Mouse (Mus musculus) A20 (cell line): Measurements from ENCODE around the gene Zcchc14.

Source experiments
- DNase-seq: peaks from one replicate; pipeline ENCODE4 v3.0.0-alpha.2; 2011; ENCODE audit warnings: low read depth, low spot score

Gene Zcchc14

DNA sequence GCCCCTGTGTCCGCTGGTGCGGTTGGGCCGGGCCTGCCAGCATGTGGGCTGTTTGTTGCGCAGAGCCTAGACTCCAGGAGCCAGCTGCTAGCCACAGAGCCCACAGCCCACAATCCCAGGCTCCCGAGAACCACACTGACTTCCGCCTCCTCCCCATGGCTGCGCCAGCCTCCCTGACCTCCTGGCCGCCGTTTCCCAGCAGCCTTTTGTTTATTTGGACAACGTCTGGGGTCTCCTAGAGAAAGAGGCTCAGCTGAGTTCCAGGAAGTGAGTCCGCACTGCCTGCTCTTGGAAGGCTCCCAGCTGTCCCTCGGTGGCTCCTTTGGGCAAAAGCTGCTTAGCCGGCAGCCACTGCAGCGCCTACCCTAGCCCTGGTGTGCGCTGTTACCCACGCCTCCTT lies 12.6 kb upstream of the Zcchc14 start:
- DNase-seq = no peak

- no peak for DNase-seq
These were observed 10.4 kb upstream of the Zcchc14 start for GRCm38 (mm10) chr8:121663101-121663500.

GRCm38 (mm10) chr8:121661631-121662357 lies 9.1 kb upstream of the Zcchc14 start:
- DNase-seq = no peak

DNA sequence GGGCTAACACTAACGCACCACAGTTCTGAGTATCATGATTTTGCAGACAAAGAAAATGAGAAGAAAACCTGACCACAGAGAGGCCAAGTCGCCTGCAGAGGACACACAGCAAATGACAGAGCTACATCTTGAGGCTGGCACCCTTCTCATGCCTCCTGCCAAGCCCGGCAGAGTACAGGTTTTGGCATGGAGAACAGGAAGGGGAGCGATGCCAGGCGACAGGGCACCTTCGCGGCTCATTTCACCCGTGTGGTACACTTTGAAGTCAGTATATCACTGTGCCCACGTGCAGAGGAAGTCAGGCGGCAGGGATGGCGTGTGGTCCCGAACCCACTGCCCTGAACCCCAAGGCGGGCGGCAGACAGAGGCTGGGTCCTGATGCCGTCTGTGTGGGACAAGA lies 7.9 kb upstream of the Zcchc14 start:
- no peak for DNase-seq

GRCm38 (mm10) chr8:121654966-121655494 lies 2.3 kb upstream of the Zcchc14 start:
- no peak for DNase-seq

GRCm38 (mm10) chr8:121654131-121654530 lies 1.4 kb upstream of the Zcchc14 start:
- DNase-seq = no peak

- DNase-seq = no peak
These were observed 779 bp upstream of the Zcchc14 start for GRCm38 (mm10) chr8:121653340-121654019.

GRCm38 (mm10) chr8:121651874-121652361 lies 783 bp downstream of the Zcchc14 start:
- DNase-seq = no peak

DNA sequence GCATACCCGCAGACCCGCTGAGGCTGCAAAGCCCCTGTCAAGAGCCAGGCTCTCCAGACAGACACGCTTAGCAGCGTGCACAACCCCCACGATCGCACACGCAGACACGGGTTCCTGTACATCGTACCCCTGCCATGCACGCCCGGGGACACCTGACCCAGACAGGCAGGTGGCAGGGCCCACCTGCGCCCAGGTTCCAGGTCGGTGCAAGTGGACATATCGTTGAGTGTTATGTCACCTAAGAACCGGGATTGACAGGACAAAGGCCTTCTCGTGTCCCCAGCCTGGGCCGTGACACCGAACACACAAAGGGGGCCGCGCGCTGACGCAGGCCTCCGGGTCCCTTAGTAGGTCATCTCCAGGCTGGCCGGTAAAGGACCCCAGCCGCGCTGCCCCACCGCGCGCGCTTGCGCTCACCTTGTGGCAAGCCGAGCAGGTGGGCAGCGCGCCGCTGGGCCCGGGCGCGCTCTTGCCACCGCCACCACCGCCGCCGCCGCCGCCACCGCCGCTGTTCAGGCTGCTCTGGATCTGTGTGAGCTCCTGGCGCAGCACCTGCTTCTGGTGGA lies 1.3 kb downstream of the Zcchc14 start:
- DNase-seq = no peak

DNA sequence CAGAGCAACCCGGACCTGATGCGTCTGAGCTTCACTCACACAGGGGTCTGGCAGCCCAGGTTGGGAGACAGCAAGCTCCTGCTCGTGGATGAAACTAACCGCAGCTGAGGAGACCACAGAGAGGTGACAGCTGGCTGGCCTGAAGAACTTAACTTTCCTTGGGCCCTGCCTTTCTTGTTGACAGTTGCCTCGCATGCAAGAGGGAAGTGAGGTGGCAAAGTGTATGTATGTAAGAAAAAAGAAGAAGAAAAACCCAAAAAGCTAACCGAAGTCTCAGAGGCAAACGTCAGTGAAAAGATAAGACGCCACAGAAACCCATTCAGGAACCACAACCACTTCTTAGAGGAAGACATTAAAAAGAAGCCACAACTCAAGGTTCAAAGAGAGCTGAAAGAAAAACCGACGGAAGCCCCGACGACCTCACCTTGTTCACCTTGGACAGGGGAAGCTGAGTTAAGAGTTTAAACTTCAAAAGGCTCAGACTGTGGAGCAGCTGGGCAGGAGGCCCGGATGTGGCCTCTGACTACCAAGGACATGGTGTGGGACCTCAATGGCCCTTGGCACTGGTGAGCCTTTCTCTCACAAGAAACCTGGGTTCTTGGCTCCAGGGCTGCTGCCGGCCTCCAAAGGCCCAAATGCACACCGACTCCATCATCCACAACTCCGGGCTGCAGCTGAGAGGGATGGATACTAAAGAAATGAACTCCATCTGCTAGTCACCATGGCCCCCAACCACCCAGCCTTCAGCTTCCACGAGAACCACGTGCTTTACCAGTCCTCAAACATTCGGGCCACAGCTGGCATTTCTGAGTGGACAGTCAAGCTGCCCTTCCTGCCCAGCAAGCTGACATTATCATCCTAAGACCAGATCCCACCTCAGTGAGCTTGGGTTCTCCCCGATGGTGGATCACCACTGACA lies 2.1 kb downstream of the Zcchc14 start:
- no peak for DNase-seq

GRCm38 (mm10) chr8:121649904-121650303 lies 2.8 kb downstream of the Zcchc14 start:
- no peak for DNase-seq

DNA sequence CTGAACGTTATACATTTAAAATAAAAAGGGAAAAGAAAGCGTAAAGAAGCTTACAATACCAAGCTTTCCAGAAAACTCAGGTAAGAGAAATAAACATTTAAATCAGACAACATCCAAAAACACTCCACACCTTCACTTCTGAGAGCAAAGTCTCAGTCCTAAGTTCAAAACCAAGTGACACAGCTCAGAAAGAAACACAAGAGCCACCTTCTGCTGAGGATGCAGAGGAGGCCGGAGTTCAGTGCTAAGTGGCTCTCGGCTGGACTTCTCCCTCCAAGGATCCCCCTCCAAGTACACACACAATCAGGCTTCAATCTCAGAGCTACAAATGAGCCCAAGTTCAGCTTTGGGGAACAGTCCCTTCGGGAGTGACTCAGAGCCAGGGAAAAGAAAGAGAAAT lies 3.3 kb downstream of the Zcchc14 start:
- DNase-seq = no peak

DNA sequence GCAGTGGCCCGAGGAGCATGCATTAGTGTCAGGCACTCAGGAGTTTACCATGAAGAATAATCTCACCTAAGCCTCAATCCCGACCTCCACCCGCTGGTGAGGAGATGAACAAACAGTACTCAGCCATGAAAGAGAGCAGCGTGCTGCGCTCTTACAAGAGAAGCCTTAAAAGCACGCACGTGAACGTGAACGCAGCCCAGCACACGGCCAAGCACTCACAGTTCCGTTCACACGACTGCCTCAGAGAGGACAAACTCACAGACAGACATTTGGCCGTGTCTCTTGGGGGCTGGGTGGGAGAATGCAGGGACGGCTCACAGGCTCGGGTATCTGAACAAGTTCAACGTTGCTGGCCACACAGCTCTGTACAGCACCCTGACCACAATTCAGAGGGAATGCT lies 4.2 kb downstream of the Zcchc14 start:
- DNase-seq = no peak

DNA sequence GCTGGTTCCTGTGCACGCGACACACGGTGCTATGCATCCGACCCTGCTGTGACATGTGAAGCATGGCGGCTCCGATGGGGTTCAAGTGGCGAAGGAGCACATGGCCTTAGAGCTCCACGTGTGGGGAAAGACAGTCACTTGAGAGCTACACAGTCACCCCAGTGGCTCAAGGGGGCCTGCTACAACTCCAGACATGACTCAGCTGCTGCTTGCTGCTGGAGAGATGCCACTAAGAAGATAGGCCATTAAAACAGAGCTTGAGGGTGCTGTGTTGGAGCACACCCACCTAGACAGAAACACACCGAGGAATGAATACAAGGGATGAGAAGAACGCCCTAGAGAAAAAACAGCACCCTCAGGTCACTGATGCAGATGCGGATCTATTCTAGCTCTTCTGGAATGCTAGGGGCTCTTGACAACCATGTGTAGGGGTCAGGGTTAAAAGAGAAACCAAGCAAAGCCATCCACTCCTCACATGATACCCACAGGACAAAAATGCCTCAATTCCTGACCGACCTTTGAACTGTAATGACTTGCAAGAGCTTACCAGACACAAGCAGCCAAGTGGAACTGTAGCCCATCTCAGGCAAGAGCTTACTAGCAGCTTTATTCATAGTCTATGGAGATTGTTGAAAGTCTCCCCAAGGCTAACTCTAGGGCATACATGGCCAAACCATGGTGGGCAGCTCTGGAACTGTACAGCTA lies 5.0 kb downstream of the Zcchc14 start:
- no peak for DNase-seq

DNA sequence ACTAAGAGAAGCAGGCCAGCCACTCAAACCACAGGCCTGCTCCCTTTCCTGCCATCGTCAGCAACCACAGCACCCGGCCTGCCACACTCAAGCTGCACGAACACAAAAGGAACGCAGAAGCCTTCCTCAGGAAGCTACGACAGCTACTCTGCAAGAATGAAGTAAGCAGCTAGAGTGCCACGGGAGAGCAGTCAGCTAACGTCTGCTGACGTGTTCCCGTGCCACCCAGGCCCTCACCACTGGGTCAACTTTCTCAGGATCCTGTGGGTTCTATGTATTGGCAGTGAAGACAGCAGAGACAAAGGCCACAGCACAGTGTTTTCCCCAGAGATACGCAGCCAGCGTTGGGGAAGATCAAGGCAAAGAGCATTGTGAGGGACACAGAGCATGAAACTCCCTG lies 9.3 kb downstream of the Zcchc14 start:
- no peak for DNase-seq

- no peak for DNase-seq
These were observed 9.9 kb downstream of the Zcchc14 start for GRCm38 (mm10) chr8:121642804-121643203.

GRCm38 (mm10) chr8:121636180-121636579 lies 16.5 kb downstream of the Zcchc14 start:
- no peak for DNase-seq

- DNase-seq = no peak
These were observed 17.2 kb downstream of the Zcchc14 start for GRCm38 (mm10) chr8:121635534-121635933.

- no peak for DNase-seq
These were observed 20.3 kb downstream of the Zcchc14 start for GRCm38 (mm10) chr8:121632401-121632800.

- no peak for DNase-seq
These were observed 21.0 kb downstream of the Zcchc14 start for GRCm38 (mm10) chr8:121631645-121632071.

DNA sequence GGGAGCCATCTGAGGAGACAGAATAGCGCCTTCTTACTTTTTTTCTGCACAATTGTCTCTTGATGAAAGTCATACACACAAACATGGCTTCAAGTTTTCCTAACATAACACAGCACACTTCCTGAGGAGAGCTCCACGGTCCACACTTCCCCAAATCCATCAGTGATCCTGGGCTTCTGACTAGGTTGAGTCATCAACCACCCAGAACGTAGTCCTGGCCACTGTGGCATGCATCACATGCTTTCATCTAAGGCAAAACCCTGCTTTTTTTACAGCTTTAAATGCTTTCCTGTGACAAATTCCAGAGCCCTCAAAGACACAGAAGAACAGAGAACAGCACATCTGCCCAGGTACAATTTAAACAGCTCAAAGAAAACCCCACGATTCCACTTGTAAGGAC lies 24.0 kb downstream of the Zcchc14 start:
- no peak for DNase-seq
